Mouse (Mus musculus) heart, adult 2 months (tissue): Measurements from ENCODE around the gene Bub1b. TPM values are rescaled to one million over a fixed set of nuclear protein-coding genes. Genes with fewer than 3 reads are reported as not detected.
A peak's percentile ranks its signal among the peaks of the same experiment; 100 is the strongest.

ENCODE experiments used
- DNase-seq, 2 experiments: peaks; one replicate each; pipeline ENCODE4 v3.0.0; 2021
- H3K27ac ChIP-seq: fragments of 200-600 bp; 2 replicates; pipeline ENCODE4 v1.8.1; 2022
- H3K27me3 ChIP-seq: fragments of 200-500 bp; 2 replicates; pipeline ENCODE4 v1.6.1; 2012; ENCODE audit warnings: mild to moderate bottlenecking, low read length, inconsistent platforms, mixed read lengths; ENCODE audit not compliant: control insufficient read depth, insufficient read depth
- H3K36me3 ChIP-seq: fragments of 200-500 bp; 2 replicates; pipeline ENCODE4 v1.6.1; 2012; ENCODE audit warnings: low read length, inconsistent platforms; ENCODE audit not compliant: control insufficient read depth, insufficient read depth
- H3K4me1 ChIP-seq: fragments of 200-500 bp; 2 replicates; pipeline ENCODE4 v1.6.1; 2011; ENCODE audit warnings: low read length; ENCODE audit not compliant: control insufficient read depth, insufficient read depth
- H3K4me3 ChIP-seq: fragments of 200-600 bp; 2 replicates; pipeline ENCODE4 v1.8.1; 2022
- H3K79me2 ChIP-seq: fragments of 200-500 bp; replicated peaks from 2 replicates; pipeline ENCODE4 v1.6.1; 2012; ENCODE audit warnings: mild to moderate bottlenecking, inconsistent platforms, low read length, moderate library complexity, mixed read lengths; ENCODE audit not compliant: control insufficient read depth, insufficient read depth
- H3K9ac ChIP-seq: fragments of 200-500 bp; 2 replicates; pipeline ENCODE4 v1.6.1; 2012; ENCODE audit warnings: low read depth, mild to moderate bottlenecking, control low read depth, inconsistent platforms, low read length, mixed read lengths
- CTCF ChIP-seq: fragments of 200-600 bp; IDR thresholded peaks from 2 replicates; pipeline ENCODE4 v1.8.1; 2022; ENCODE audit warnings: antibody characterized with exemption, mild to moderate bottlenecking, moderate library complexity
- EP300 ChIP-seq: fragments of 200-500 bp; IDR thresholded peaks from 2 replicates; pipeline ENCODE4 v1.6.1; 2011; ENCODE audit warnings: low read depth, low read length, control low read depth; ENCODE audit not compliant: insufficient read depth
- POLR2A ChIP-seq: fragments of 200-500 bp; IDR thresholded peaks from 2 replicates; pipeline ENCODE4 v1.6.1; 2011; ENCODE audit warnings: mild to moderate bottlenecking, low read depth, low read length, control low read depth; ENCODE audit not compliant: insufficient read depth
- WGBS: fragments of 180-500 bp; shearing (Covaris S2); methylation state at CpG from one replicate; pipeline ENCODE4 v1.1.7; 2018; 5-methylcytosine and 5-hydroxymethylcytosine counted together
- intact Hi-C: fragments of 180-260 bp; cut with DNase I; formaldehyde crosslinking; loops from one replicate; pipeline ENCODE4 v1.15.1; 2025
- polyA plus RNA-seq: library from polyadenylated mRNA; depleted of rRNA; stranded (reverse); fragments of >200 nt; gene quantifications from 2 replicates; pipeline ENCODE4 v1.2.3, GENCODE M21; 2012
- total RNA-seq, 2 experiments: library from RNA; stranded (reverse); gene quantifications; 2 replicates each; pipeline ENCODE4 v1.2.3; 2021

The Bub1b gene
- total and polyA plus RNA-seq, 3 experiments: 0.25 to 1.8 (median 0.65) TPM

DNA sequence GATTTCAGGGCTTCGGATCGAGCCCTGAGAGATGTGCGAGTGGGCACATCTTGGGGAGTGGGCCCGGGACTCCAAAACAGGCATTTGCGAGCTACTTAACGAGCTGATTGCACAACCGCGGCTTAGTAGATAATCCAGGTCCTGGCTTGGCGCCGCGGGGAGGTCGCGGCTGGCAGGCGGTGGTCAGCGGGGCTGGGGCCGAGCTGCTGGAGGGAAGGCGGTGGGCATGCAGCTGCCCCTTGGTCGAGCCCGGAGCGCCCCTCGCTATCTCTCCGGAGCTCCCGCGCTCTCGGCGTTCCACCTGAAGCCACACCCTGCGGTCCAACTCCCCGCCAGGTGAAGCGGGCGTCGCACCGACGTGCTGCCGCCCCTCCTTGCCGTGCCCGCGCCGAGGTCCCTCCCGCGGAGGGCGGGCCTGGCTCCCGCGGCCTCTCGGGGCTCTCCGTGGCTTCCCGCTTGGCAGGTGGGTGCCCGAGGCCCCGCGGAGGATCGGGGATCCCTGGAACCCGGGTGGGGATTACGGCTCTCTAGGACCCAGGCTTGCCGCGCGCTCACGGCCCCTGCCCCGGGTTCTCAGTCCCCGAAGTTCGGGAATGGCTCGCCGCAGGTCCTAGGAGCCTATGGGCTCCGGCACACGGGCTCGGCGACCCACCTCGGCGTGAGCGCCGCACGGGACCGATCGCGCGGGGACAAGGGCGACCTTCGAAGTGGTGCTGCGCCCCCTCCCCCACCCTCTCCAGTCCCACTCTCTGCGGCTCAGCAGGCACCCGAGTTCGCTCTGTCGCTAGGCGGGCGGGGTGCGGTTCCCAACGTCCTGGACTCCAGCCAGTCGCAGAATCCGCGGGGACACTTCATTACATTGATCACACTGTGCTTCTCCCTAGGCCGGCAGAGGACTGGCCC, 79.1 kb downstream of the Bub1b start:
- Histone ChIP-seq H3K79me2 (no peaks in the 10 kb centered on the region), H3K36me3 (no peaks in the 10 kb centered on the region), H3K4me1 (peaks cover 1% of the 10 kb centered on the region; the same call in 1 of the 2 replicates), H3K9ac (peak overlapping the region; percentile 72), H3K27me3 (peaks cover 12% of the 10 kb centered on the region), H3K27ac (no peak overlapping the region), H3K4me3 (peak overlapping the region; percentile 38)
- intact Hi-C loops: no loop called here
- peak in 1 of 2 experiments; percentile 35 for DNase-seq
- TF ChIP-seq POLR2A (no peak), EP300 (no peak), CTCF (no peak)
- WGBS: 4% methylated on average over 86 of the region's 89 CpGs

DNA sequence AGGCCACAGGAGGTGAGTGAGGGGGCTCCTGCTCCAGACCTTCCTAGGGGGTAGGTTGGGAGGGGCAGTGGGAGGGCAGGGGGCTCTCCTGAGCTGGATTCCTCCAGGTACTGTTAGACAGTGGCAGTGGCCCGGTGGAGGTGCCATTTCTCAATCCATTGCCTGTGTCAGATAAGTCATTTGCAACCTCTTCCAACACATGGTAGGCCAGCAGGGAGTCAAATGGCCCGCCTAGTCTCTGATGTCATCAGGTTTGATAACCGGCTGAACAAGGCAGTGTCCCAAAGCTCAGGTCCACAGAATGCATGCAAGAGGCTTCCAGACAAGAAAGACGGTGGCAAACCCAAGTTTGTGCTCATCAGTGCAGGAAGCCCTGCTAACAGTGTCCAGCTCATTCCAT, 79.8 kb downstream of the Bub1b start:
- intact Hi-C loops: no loop called here
- WGBS: 39% methylated on average over 4 of the region's 4 CpGs
- Histone ChIP-seq H3K79me2 (no peaks in the 10 kb centered on the region), H3K9ac (no peak overlapping the region), H3K27me3 (peaks cover 12% of the 10 kb centered on the region), H3K27ac (no peak overlapping the region), H3K36me3 (no peaks in the 10 kb centered on the region), H3K4me1 (peaks cover 4% of the 10 kb centered on the region; the same call in 1 of the 2 replicates), H3K4me3 (no peak overlapping the region)
- no peak for DNase-seq
- no peak for TF ChIP-seq EP300
- no peak for TF ChIP-seq CTCF
- TF ChIP-seq POLR2A: no peak

DNA sequence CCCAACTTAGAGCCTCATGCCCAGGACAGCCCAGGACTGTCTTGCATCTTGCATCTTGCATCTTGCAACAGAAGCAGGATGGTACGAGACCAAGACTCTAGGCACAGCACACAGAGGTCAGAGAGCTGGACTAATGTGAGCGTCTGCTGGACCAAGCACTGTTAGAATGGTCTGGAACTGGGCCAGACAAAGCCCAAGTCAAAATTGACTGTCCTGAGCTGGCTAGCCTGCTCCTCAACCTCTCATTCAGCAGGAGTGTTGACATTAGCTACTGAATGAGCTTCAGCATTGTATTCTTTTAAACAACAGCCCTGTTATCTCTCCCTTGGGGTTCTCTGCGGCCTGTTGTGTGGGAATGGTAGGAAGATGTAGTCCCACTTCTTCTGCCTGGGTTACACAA, 81.6 kb downstream of the Bub1b start:
- Histone ChIP-seq H3K27me3 (peaks cover 12% of the 10 kb centered on the region), H3K27ac (no peak overlapping the region), H3K4me1 (peaks cover 6% of the 10 kb centered on the region; the same call in 1 of the 2 replicates), H3K4me3 (no peak overlapping the region), H3K36me3 (no peaks in the 10 kb centered on the region), H3K9ac (no peak overlapping the region), H3K79me2 (no peaks in the 10 kb centered on the region)
- 64% methylated on average over 3 of the region's 3 CpGs for WGBS
- intact Hi-C loops: no loop called here
- no peak for DNase-seq
- TF ChIP-seq EP300: no peak
- TF ChIP-seq CTCF: no peak
- no peak for TF ChIP-seq POLR2A

DNA sequence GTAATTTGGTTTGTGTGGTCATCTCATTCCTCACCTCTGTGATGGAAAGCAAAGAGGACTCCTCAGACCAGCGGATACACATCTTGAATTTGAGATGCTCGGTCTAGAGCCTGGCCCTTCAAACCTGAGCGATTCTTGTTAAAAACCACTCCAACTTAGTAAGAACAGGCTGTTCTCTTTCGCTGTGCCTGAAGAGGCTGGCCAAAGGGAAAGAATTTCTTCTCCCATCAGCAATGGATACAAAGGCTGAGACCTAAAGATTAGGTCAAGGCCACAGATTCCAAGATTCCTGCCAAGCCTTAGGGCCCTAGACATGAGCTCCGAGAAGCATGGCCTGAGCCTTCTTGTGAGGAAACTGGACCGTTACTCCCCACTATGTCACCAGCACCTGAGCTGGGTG, 82.9 kb downstream of the Bub1b start:
- intact Hi-C loops: no loop called here
- no peak overlapping the region for H3K27ac ChIP-seq
- DNase-seq: no peak
- peaks cover 6% of the 10 kb centered on the region; the same call in 1 of the 2 replicates for H3K4me1 ChIP-seq
- H3K36me3 ChIP-seq: no peaks in the 10 kb centered on the region
- peaks cover 11% of the 10 kb centered on the region for H3K27me3 ChIP-seq
- no peak overlapping the region for H3K4me3 ChIP-seq
- 91% methylated on average over 6 of the region's 6 CpGs for WGBS
- no peak for TF ChIP-seq POLR2A
- no peak for TF ChIP-seq CTCF
- no peak for TF ChIP-seq EP300
- no peak overlapping the region for H3K9ac ChIP-seq
- no peaks in the 10 kb centered on the region for H3K79me2 ChIP-seq

DNA sequence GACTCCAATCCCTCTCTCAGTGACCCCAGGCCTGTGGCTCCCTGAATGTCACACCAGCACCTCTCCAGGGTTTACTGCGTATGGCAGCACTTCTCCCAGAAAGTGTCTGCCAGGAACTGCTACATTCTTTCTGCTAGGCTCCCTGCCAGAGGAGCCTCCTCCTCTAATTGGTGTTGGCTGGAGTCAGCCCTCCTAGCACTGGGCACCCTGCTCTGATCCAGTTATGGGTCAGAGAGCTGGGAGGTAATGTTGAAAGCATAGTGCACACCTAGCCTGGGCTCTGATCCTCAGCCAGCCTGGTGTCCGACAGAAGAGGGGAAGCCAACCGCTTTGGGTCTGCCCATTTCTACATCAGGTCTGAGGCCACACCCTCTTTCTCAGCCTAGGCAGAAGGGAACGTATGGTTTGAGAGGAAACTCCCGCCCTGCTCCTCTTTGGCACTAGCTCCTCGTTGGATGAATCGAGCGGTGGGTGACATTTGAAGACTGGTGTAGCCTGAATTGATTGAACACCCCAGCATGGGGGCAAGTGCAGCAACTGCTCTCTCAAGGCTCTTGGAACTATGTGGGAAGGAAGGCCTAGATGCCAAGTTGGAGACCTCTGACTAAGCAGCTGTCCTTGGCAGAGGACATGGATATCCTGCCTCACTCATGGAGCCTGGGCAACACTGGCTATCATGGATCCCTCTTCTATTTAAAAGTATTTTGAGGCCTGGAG, 84.7 kb downstream of the Bub1b start:
- TF ChIP-seq POLR2A (no peak), EP300 (no peak), CTCF (no peak)
- DNase-seq: no peak
- peaks cover under 1% of the 10 kb centered on the region for H3K27me3 ChIP-seq
- H3K27ac ChIP-seq: no peak overlapping the region
- peaks cover 4% of the 10 kb centered on the region; the same call in 1 of the 2 replicates for H3K4me1 ChIP-seq
- H3K36me3 ChIP-seq: no peaks in the 10 kb centered on the region
- H3K4me3 ChIP-seq: no peak overlapping the region
- H3K79me2 ChIP-seq: no peaks in the 10 kb centered on the region
- 43% methylated on average over 8 of the region's 8 CpGs for WGBS
- no peak overlapping the region for H3K9ac ChIP-seq
- intact Hi-C loops: no loop called here
